Mouse (Mus musculus): ENCODE measurements around the gene Gm6525.

GRCm38 (mm10) chr3:84177834-84178233 is 3.9 kb downstream of the Gm6525 start:
- TF ChIP-seq CTCF (IDR thresholded peaks at IDR 0.05; ENCODE audit: control insufficient read depth, insufficient read depth, low read length) (no peak), POLR2A (IDR thresholded peaks at IDR 0.05; ENCODE audit: borderline replicate concordance, control insufficient read depth, low read depth, low read length) (no peak)

Measured in bone marrow, adult 2 months (tissue).